Mouse (Mus musculus) stomach, embryonic 14.5 days (tissue): ENCODE measurements around the gene Olfr876. TPM values are rescaled to one million over a fixed set of nuclear protein-coding genes. Genes with fewer than 3 reads are reported as not detected.
"Not testable (repeated sequence)": the region's sequence is repeated elsewhere in the genome, so short reads cannot be mapped to it uniquely, and the experiment has no call there.

Experiments
- ATAC-seq: fragments of 200-750 bp; cut with Nextera tagmentation; 2 replicates; pipeline ENCODE4 v1.8.0; 2017; ENCODE audit warnings: low read depth, moderate TSS enrichment; ENCODE audit not compliant: insufficient number of reproducible peaks, insufficient read depth, low FRiP score
- H3K27ac ChIP-seq: fragments of 300-500 bp; sonication (generic); 2 replicates; pipeline ENCODE4 v1.5.1; 2014; ENCODE audit warnings: mild to moderate bottlenecking, low read length, moderate library complexity, mixed read lengths
- H3K27me3 ChIP-seq: fragments of 300-500 bp; sonication (generic); 2 replicates; pipeline ENCODE4 v1.6.1; 2014; ENCODE audit warnings: low read length, control low read depth, mixed read lengths; ENCODE audit not compliant: control insufficient read depth, insufficient read depth
- H3K36me3 ChIP-seq: fragments of 300-500 bp; sonication (generic); 2 replicates; pipeline ENCODE4 v1.6.1; 2014; ENCODE audit warnings: mild to moderate bottlenecking, control low read depth, low read length, moderate library complexity, mixed read lengths; ENCODE audit not compliant: control insufficient read depth, insufficient read depth
- H3K4me1 ChIP-seq: fragments of 300-500 bp; sonication (generic); 2 replicates; pipeline ENCODE4 v1.6.1; 2014; ENCODE audit warnings: low read length, control low read depth, mixed read lengths; ENCODE audit not compliant: control insufficient read depth, insufficient read depth
- H3K4me2 ChIP-seq: fragments of 300-500 bp; sonication (generic); replicated peaks from 2 replicates; pipeline ENCODE4 v1.6.1; 2014; ENCODE audit warnings: low read depth, low read length, control low read depth
- H3K4me3 ChIP-seq: fragments of 300-500 bp; sonication (generic); 2 replicates; pipeline ENCODE4 v1.5.1; 2014; ENCODE audit warnings: low read depth, low read length, control low read depth
- H3K9ac ChIP-seq: fragments of 300-500 bp; sonication (generic); replicated peaks from 2 replicates; pipeline ENCODE4 v1.6.1; 2014; ENCODE audit warnings: low read depth, mild to moderate bottlenecking, control low read depth, low read length, moderate library complexity, mixed read lengths
- H3K9me3 ChIP-seq: fragments of 300-500 bp; sonication (generic); 2 replicates; pipeline ENCODE4 v1.6.1; 2016; ENCODE audit warnings: low read depth, low read length, control low read depth; ENCODE audit not compliant: control insufficient read depth
- WGBS: fragments of 180-500 bp; shearing (Covaris S2); extraction: QIAGEN DNeasy Blood & Tissue Kit; methylation state at CpG from one replicate; pipeline ENCODE4 v1.1.7; 2014; 5-methylcytosine and 5-hydroxymethylcytosine counted together
- polyA plus RNA-seq: library from polyadenylated mRNA; unstranded; fragments of >200 nt; fragmentation: Nextera tagmentation; extraction: Ambion mirVana; gene quantifications from 2 replicates; pipeline ENCODE4 v1.2.1, GENCODE M21; 2014

Olfr876 gene
- polyA plus RNA-seq, result not detected in 2 replicates

GRCm38 (mm10) chr9:37802731-37803130 lies at the start of gene Olfr876:
Gene Olfr876 (plus strand): TSS chr9:37803031.
- ATAC-seq, result no peak
- Histone ChIP-seq H3K9me3 (no peaks in the 10 kb centered on the region), H3K9ac (no peak within 1 kb of the TSS), H3K4me1 (no peaks in the 10 kb centered on the region), H3K36me3 (no peaks in the 10 kb centered on the region), H3K4me3 (no peak within 1 kb of the TSS), H3K27me3 (no peaks in the 10 kb centered on the region), H3K4me2 (no peak within 1 kb of the TSS), H3K27ac (no peak within 1 kb of the TSS)

GRCm38 (mm10) chr9:37761728-37762127 lies 41.1 kb upstream of the Olfr876 start:
- Histone ChIP-seq H3K4me2 (no peak overlapping the region), H3K36me3 (no peaks in the 10 kb centered on the region), H3K4me1 (no peaks in the 10 kb centered on the region), H3K27ac (no peak overlapping the region), H3K9ac (no peak overlapping the region), H3K27me3 (no peaks in the 10 kb centered on the region), H3K4me3 (no peak overlapping the region), H3K9me3 (no peaks in the 10 kb centered on the region)
- ATAC-seq, result no peak
- WGBS, result 84% methylated on average over 2 of the region's 2 CpGs

GRCm38 (mm10) chr9:37762541-37762940 lies 40.3 kb upstream of the Olfr876 start:
- no peaks in the 10 kb centered on the region for H3K36me3 ChIP-seq
- no peak overlapping the region for H3K27ac ChIP-seq
- H3K27me3 ChIP-seq, result no peaks in the 10 kb centered on the region
- no peak for ATAC-seq
- H3K9ac ChIP-seq, result no peak overlapping the region
- WGBS, result 60% methylated on average over 2 of the region's 2 CpGs
- H3K4me3 ChIP-seq, result no peak overlapping the region
- no peaks in the 10 kb centered on the region for H3K9me3 ChIP-seq
- no peak overlapping the region for H3K4me2 ChIP-seq
- H3K4me1 ChIP-seq, result no peaks in the 10 kb centered on the region

- H3K27me3 ChIP-seq, result no peaks in the 10 kb centered on the region
- 70% methylated on average over 2 of the region's 2 CpGs for WGBS
- ATAC-seq, result no peak
These were observed 32.2 kb upstream of the Olfr876 start for GRCm38 (mm10) chr9:37770661-37771060.

GRCm38 (mm10) chr9:37771759-37772158 lies 31.1 kb upstream of the Olfr876 start, which contains the start of gene Olfr875:
Gene Olfr875 (plus strand): TSS chr9:37771857.
- Histone ChIP-seq H3K36me3 (no peaks in the 10 kb centered on the region), H3K27ac (no peak within 1 kb of the TSS), H3K9me3 (no peaks in the 10 kb centered on the region), H3K4me2 (no peak within 1 kb of the TSS), H3K27me3 (no peaks in the 10 kb centered on the region), H3K9ac (no peak within 1 kb of the TSS), H3K4me3 (no peak within 1 kb of the TSS), H3K4me1 (no peaks in the 10 kb centered on the region)
- ATAC-seq, result no peak
- whole genome bisulfite sequencing, result 39% methylated on average over 2 of the region's 2 CpGs

More at GRCm38 (mm10) chr9:37770661-37771060, 32.2 kb upstream of the Olfr876 start:
- H3K4me3 ChIP-seq, result no peak overlapping the region
- no peaks in the 10 kb centered on the region for H3K9me3 ChIP-seq
- no peak overlapping the region for H3K27ac ChIP-seq
- no peak overlapping the region for H3K4me2 ChIP-seq
- H3K36me3 ChIP-seq, result no peaks in the 10 kb centered on the region
- H3K9ac ChIP-seq, result no peak overlapping the region
- no peaks in the 10 kb centered on the region for H3K4me1 ChIP-seq

- 2% methylated on average over 7 of the region's 7 CpGs for WGBS
- no peak overlapping the region for H3K4me3 ChIP-seq
These were observed 20.0 kb upstream of the Olfr876 start for GRCm38 (mm10) chr9:37782766-37783260.

GRCm38 (mm10) chr9:37783394-37784387 lies 19.1 kb upstream of the Olfr876 start:
- H3K27ac ChIP-seq, H3K4me1 ChIP-seq, H3K4me3 ChIP-seq, H3K4me2 ChIP-seq, H3K27me3 ChIP-seq, H3K36me3 ChIP-seq, H3K9ac ChIP-seq, H3K9me3 ChIP-seq: not testable (repeated sequence)
- ATAC-seq, result peak; percentile 61
- 64% methylated on average over 10 of the region's 15 CpGs for WGBS

More at GRCm38 (mm10) chr9:37782766-37783260, 20.0 kb upstream of the Olfr876 start:
- Histone ChIP-seq H3K27me3 (no peaks in the 10 kb centered on the region), H3K4me1 (no peaks in the 10 kb centered on the region), H3K9me3 (no peaks in the 10 kb centered on the region), H3K9ac (no peak overlapping the region), H3K4me2 (no peak overlapping the region; the same call in 1 of the 2 replicates), H3K27ac (no peak overlapping the region), H3K36me3 (no peaks in the 10 kb centered on the region)
- ATAC-seq, result peak; percentile 63

- H3K4me2 ChIP-seq, result no peak overlapping the region
- no peaks in the 10 kb centered on the region for H3K36me3 ChIP-seq
- H3K4me1 ChIP-seq, result no peaks in the 10 kb centered on the region
- H3K27me3 ChIP-seq, result no peaks in the 10 kb centered on the region
- no peak overlapping the region for H3K4me3 ChIP-seq
- H3K9me3 ChIP-seq, result no peaks in the 10 kb centered on the region
- WGBS, result 72% methylated on average over 2 of the region's 2 CpGs
- H3K9ac ChIP-seq, result no peak overlapping the region
- no peak for ATAC-seq
- no peak overlapping the region for H3K27ac ChIP-seq
These were observed 16.4 kb upstream of the Olfr876 start for GRCm38 (mm10) chr9:37786411-37786810.
